Mouse (Mus musculus) hindbrain, embryonic 16.5 days (tissue): Measurements from ENCODE around the gene Trappc4. TPM values are rescaled to one million over a fixed set of nuclear protein-coding genes. Genes with fewer than 3 reads are reported as not detected.
A peak's percentile ranks its signal among the peaks of the same experiment; 100 is the strongest.
"Not testable (repeated sequence)": the region's sequence is repeated elsewhere in the genome, so short reads cannot be mapped to it uniquely, and the experiment has no call there.

Experiments
- ATAC-seq: fragments of 200-750 bp; cut with Nextera tagmentation; 2 replicates; pipeline ENCODE4 v1.8.0; 2017; ENCODE audit warnings: moderate TSS enrichment, moderate library complexity
- H3K27ac ChIP-seq: fragments of 300-500 bp; sonication (generic); 2 replicates; pipeline ENCODE4 v1.5.1; 2014; ENCODE audit warnings: low read depth, mild to moderate bottlenecking, control low read depth, low read length, moderate library complexity
- H3K27me3 ChIP-seq: fragments of 300-500 bp; sonication (generic); replicated peaks from 2 replicates; pipeline ENCODE4 v1.6.1; 2014; ENCODE audit warnings: low read length; ENCODE audit not compliant: control insufficient read depth, insufficient read depth
- H3K36me3 ChIP-seq: fragments of 300-500 bp; sonication (generic); 2 replicates; pipeline ENCODE4 v1.6.1; 2014; ENCODE audit warnings: mild to moderate bottlenecking, low read length, moderate library complexity, mixed read lengths; ENCODE audit not compliant: control insufficient read depth, insufficient read depth
- H3K4me1 ChIP-seq: fragments of 300-500 bp; sonication (generic); 2 replicates; pipeline ENCODE4 v1.6.1; 2014; ENCODE audit warnings: low read depth, low read length; ENCODE audit not compliant: control insufficient read depth, insufficient read depth
- H3K4me2 ChIP-seq: fragments of 300-500 bp; sonication (generic); 2 replicates; pipeline ENCODE4 v1.6.1; 2014; ENCODE audit warnings: mild to moderate bottlenecking, low read length, control low read depth, moderate library complexity
- H3K4me3 ChIP-seq: fragments of 300-500 bp; sonication (generic); 2 replicates; pipeline ENCODE4 v1.5.1; 2014; ENCODE audit warnings: mild to moderate bottlenecking, low read length, control low read depth, moderate library complexity
- H3K9ac ChIP-seq: fragments of 300-500 bp; sonication (generic); 2 replicates; pipeline ENCODE4 v1.6.1; 2014; ENCODE audit warnings: low read depth, mild to moderate bottlenecking, control low read depth, low read length, moderate library complexity
- H3K9me3 ChIP-seq: fragments of 300-500 bp; sonication (generic); 2 replicates; pipeline ENCODE4 v1.6.1; 2014; ENCODE audit warnings: mild to moderate bottlenecking, low read length, moderate library complexity; ENCODE audit not compliant: control insufficient read depth
- WGBS: fragments of 180-500 bp; shearing (Covaris S2); extraction: QIAGEN DNeasy Blood & Tissue Kit; methylation state at CpG from one replicate; pipeline ENCODE4 v1.1.7; 2014; 5-methylcytosine and 5-hydroxymethylcytosine counted together
- polyA plus RNA-seq: library from polyadenylated mRNA; unstranded; fragments of >200 nt; fragmentation: Nextera tagmentation; extraction: Ambion mirVana; gene quantifications from 2 replicates; pipeline ENCODE4 v1.2.1, GENCODE M21; 2015

The Trappc4 gene
- polyA plus RNA-seq: 293 and 308 TPM in 2 replicates

GRCm38 (mm10) chr9:44406906-44407751 lies at the start of gene Trappc4, which contains the start of gene Rps25:
Gene Trappc4, minus strand, starts transcription at chr9:44407600.
Gene Rps25, plus strand, starts transcription at chr9:44407139.
- under 1% methylated on average over 49 of the region's 51 CpGs for WGBS
- peak within 1 kb of the TSS; percentile 98 for H3K27ac ChIP-seq
- peak; percentile 98 for ATAC-seq
- peak within 1 kb of the TSS; percentile 55 for H3K4me3 ChIP-seq
- H3K36me3 ChIP-seq: peaks cover 45% of the 10 kb centered on the region
- H3K4me1 ChIP-seq: peaks cover 15% of the 10 kb centered on the region
- no peaks in the 10 kb centered on the region for H3K9me3 ChIP-seq
- H3K4me2 ChIP-seq: peak within 1 kb of the TSS; percentile 78
- no peaks in the 10 kb centered on the region for H3K27me3 ChIP-seq
- peak within 1 kb of the TSS; percentile 77 for H3K9ac ChIP-seq

GRCm38 (mm10) chr9:44454891-44455220 lies 47.5 kb upstream of the Trappc4 start, which contains the start of gene Upk2:
Gene Upk2, minus strand, starts transcription at chr9:44454976.
- ATAC-seq: no peak
- peak within 1 kb of the TSS; percentile 33 for H3K9ac ChIP-seq
- no peak within 1 kb of the TSS for H3K4me2 ChIP-seq
- no peaks in the 10 kb centered on the region for H3K9me3 ChIP-seq
- 23% methylated on average over 4 of the region's 4 CpGs for WGBS
- H3K27me3 ChIP-seq: no peaks in the 10 kb centered on the region
- no peak within 1 kb of the TSS for H3K27ac ChIP-seq
- no peak within 1 kb of the TSS for H3K4me3 ChIP-seq
- peaks cover 23% of the 10 kb centered on the region for H3K4me1 ChIP-seq
- no peaks in the 10 kb centered on the region for H3K36me3 ChIP-seq

GRCm38 (mm10) chr9:44454132-44454890 lies 46.9 kb upstream of the Trappc4 start:
- ATAC-seq: peak; percentile 73
- peak overlapping the region; percentile 33 for H3K9ac ChIP-seq
- peaks cover 23% of the 10 kb centered on the region for H3K4me1 ChIP-seq
- no peak overlapping the region for H3K27ac ChIP-seq
- H3K36me3 ChIP-seq: no peaks in the 10 kb centered on the region
- H3K4me2 ChIP-seq: no peak overlapping the region
- H3K27me3 ChIP-seq: no peaks in the 10 kb centered on the region
- H3K4me3 ChIP-seq: no peak overlapping the region
- WGBS: 9% methylated on average over 14 of the region's 14 CpGs
- no peaks in the 10 kb centered on the region for H3K9me3 ChIP-seq

GRCm38 (mm10) chr9:44450387-44450786 lies 43.0 kb upstream of the Trappc4 start:
- Histone ChIP-seq H3K4me1 (peaks cover 4% of the 10 kb centered on the region), H3K4me3 (no peak overlapping the region), H3K4me2 (no peak overlapping the region), H3K9ac (no peak overlapping the region), H3K27me3 (no peaks in the 10 kb centered on the region), H3K36me3 (no peaks in the 10 kb centered on the region), H3K27ac (no peak overlapping the region), H3K9me3 (no peaks in the 10 kb centered on the region)
- no peak for ATAC-seq

- not testable (repeated sequence) for H3K4me3 ChIP-seq, H3K9ac ChIP-seq, ATAC-seq, H3K9me3 ChIP-seq, H3K36me3 ChIP-seq, H3K27ac ChIP-seq, H3K4me1 ChIP-seq, H3K4me2 ChIP-seq, H3K27me3 ChIP-seq
- WGBS: 85% methylated on average over 7 of the region's 7 CpGs
Observed at GRCm38 (mm10) chr9:44444402-44445025, 37.1 kb upstream of the Trappc4 start.

- WGBS: 78% methylated on average over 19 of the region's 19 CpGs
- Histone ChIP-seq H3K4me2 (no peak within 1 kb of the TSS), H3K4me1 (no peaks in the 10 kb centered on the region), H3K36me3 (no peaks in the 10 kb centered on the region), H3K4me3 (no peak within 1 kb of the TSS), H3K9ac (no peak within 1 kb of the TSS), H3K9me3 (no peaks in the 10 kb centered on the region), H3K27ac (no peak within 1 kb of the TSS), H3K27me3 (no peaks in the 10 kb centered on the region)
- no peak for ATAC-seq
Observed at GRCm38 (mm10) chr9:44440961-44441360, 33.6 kb upstream of the Trappc4 start, which contains the start of gene Foxr1. Gene Foxr1, minus strand, starts transcription at chr9:44441136.

GRCm38 (mm10) chr9:44435747-44436146 lies 28.3 kb upstream of the Trappc4 start:
- Histone ChIP-seq H3K4me3 (no peak overlapping the region), H3K27me3 (no peaks in the 10 kb centered on the region), H3K27ac (no peak overlapping the region), H3K36me3 (no peaks in the 10 kb centered on the region), H3K4me2 (no peak overlapping the region), H3K9me3 (no peaks in the 10 kb centered on the region), H3K4me1 (no peaks in the 10 kb centered on the region), H3K9ac (no peak overlapping the region)
- WGBS: 86% methylated on average over 6 of the region's 6 CpGs
- ATAC-seq: no peak

GRCm38 (mm10) chr9:44432577-44433185 lies 25.3 kb upstream of the Trappc4 start:
- no peaks in the 10 kb centered on the region for H3K36me3 ChIP-seq
- H3K27ac ChIP-seq: no peak overlapping the region
- ATAC-seq: no peak
- H3K9ac ChIP-seq: no peak overlapping the region
- no peaks in the 10 kb centered on the region for H3K4me1 ChIP-seq
- no peak overlapping the region for H3K4me2 ChIP-seq
- H3K4me3 ChIP-seq: no peak overlapping the region
- no peaks in the 10 kb centered on the region for H3K27me3 ChIP-seq
- 65% methylated on average over 5 of the region's 5 CpGs for WGBS
- H3K9me3 ChIP-seq: no peaks in the 10 kb centered on the region
